Mouse (Mus musculus) megakaryocyte-erythroid progenitor cell, adult 5-6 weeks (primary cell): ENCODE results near the gene Aldh1a3. TPM values are rescaled to one million over a fixed set of nuclear protein-coding genes. Genes with fewer than 3 reads are reported as not detected.

Source experiments
- ATAC-seq: replicated peaks from 2 replicates; pipeline ENCODE4 v1.8.0; 2016; ENCODE audit warnings: mild to moderate bottlenecking, inconsistent platforms; ENCODE audit not compliant: severe bottlenecking, poor library complexity, low FRiP score, low TSS enrichment
- total RNA-seq, 2 experiments: library from RNA; stranded (forward) in 1 of 2; stranded (reverse) in 1 of 2; fragments of 200-1000, 215-1000 nt in 1 of 2; fragments of >200 nt in 1 of 2; fragmentation: Nextera tagmentation in 1 of 2; gene quantifications; 2 replicates each; pipeline ENCODE4 v1.2.3; 2014 to 2017

The Aldh1a3 gene
- 0.89 and 2.5 TPM in 2 replicates for total RNA-seq (2014; fragmentation: Nextera tagmentation)
- total RNA-seq (2017): 0.30 and 1.9 TPM in 2 replicates

- 0 out of 2 replicates have a peak, but pooled peaks have one; percentile 41 for ATAC-seq
Measured at GRCm38 (mm10) chr7:66427437-66428161, at the start of gene Aldh1a3. Gene Aldh1a3 (minus strand): TSS chr7:66427517.

GRCm38 (mm10) chr7:66476289-66476688 lies 49.0 kb upstream of the Aldh1a3 start:
- no peak for ATAC-seq

- ATAC-seq: no peak
Measured at GRCm38 (mm10) chr7:66471641-66472216, 44.4 kb upstream of the Aldh1a3 start.

GRCm38 (mm10) chr7:66466641-66467040 lies 39.3 kb upstream of the Aldh1a3 start:
- ATAC-seq: no peak

GRCm38 (mm10) chr7:66465241-66465640 lies 37.9 kb upstream of the Aldh1a3 start:
- no peak for ATAC-seq

GRCm38 (mm10) chr7:66463081-66463480 lies 35.8 kb upstream of the Aldh1a3 start:
- no peak for ATAC-seq

- no peak for ATAC-seq
Measured at GRCm38 (mm10) chr7:66451622-66452295, 24.4 kb upstream of the Aldh1a3 start.

GRCm38 (mm10) chr7:66449971-66450752 lies 22.8 kb upstream of the Aldh1a3 start:
- ATAC-seq: peak; percentile 92

GRCm38 (mm10) chr7:66448786-66449540 lies 21.6 kb upstream of the Aldh1a3 start:
- ATAC-seq: no peak

- no peak for ATAC-seq
Measured at GRCm38 (mm10) chr7:66448304-66448703, 21.0 kb upstream of the Aldh1a3 start.

- ATAC-seq: no peak
Measured at GRCm38 (mm10) chr7:66446860-66447259, 19.5 kb upstream of the Aldh1a3 start.

GRCm38 (mm10) chr7:66445117-66445905 lies 18.0 kb upstream of the Aldh1a3 start:
- no peak for ATAC-seq

GRCm38 (mm10) chr7:66444706-66445105 lies 17.4 kb upstream of the Aldh1a3 start:
- ATAC-seq: no peak

- no peak for ATAC-seq
Measured at GRCm38 (mm10) chr7:66442501-66443369, 15.4 kb upstream of the Aldh1a3 start.

- ATAC-seq: no peak
Measured at GRCm38 (mm10) chr7:66438787-66439669, 11.7 kb upstream of the Aldh1a3 start.

GRCm38 (mm10) chr7:66434453-66434935 lies 7.2 kb upstream of the Aldh1a3 start:
- ATAC-seq: peak; percentile 74
